Mouse (Mus musculus) neural tube, embryonic 11.5 days (tissue): ENCODE results near the gene Nol4l. TPM values are rescaled to one million over a fixed set of nuclear protein-coding genes. Genes with fewer than 3 reads are reported as not detected.

ENCODE experiments used
- ATAC-seq: fragments of 200-750 bp; cut with Nextera tagmentation; 2 replicates; pipeline ENCODE4 v1.8.0; 2017; ENCODE audit warnings: moderate number of reproducible peaks, mild to moderate bottlenecking, moderate TSS enrichment, moderate library complexity; ENCODE audit not compliant: insufficient read depth, low FRiP score, low TSS enrichment
- DNase-seq: peaks from one replicate; pipeline ENCODE4 v3.0.0-alpha.2; 2015; ENCODE audit warnings: low spot score
- H3K27ac ChIP-seq: fragments of 300-500 bp; sonication (generic); 2 replicates; pipeline ENCODE4 v1.5.1; 2014; ENCODE audit warnings: low read depth, mild to moderate bottlenecking, low read length
- H3K27me3 ChIP-seq: fragments of 300-500 bp; sonication (generic); 2 replicates; pipeline ENCODE4 v1.6.1; 2014; ENCODE audit warnings: mild to moderate bottlenecking, low read length, mixed read lengths; ENCODE audit not compliant: control insufficient read depth, insufficient read depth
- H3K36me3 ChIP-seq: fragments of 300-500 bp; sonication (generic); 2 replicates; pipeline ENCODE4 v1.6.1; 2014; ENCODE audit warnings: mild to moderate bottlenecking, low read length, moderate library complexity, mixed read lengths; ENCODE audit not compliant: control insufficient read depth, insufficient read depth
- H3K4me1 ChIP-seq: fragments of 300-500 bp; sonication (generic); 2 replicates; pipeline ENCODE4 v1.6.1; 2014; ENCODE audit warnings: low read length, mixed read lengths; ENCODE audit not compliant: control insufficient read depth, insufficient read depth
- H3K4me2 ChIP-seq: fragments of 300-500 bp; sonication (generic); 2 replicates; pipeline ENCODE4 v1.6.1; 2014; ENCODE audit warnings: low read depth, mild to moderate bottlenecking, moderate library complexity
- H3K4me3 ChIP-seq: fragments of 300-500 bp; sonication (generic); 2 replicates; pipeline ENCODE4 v1.5.1; 2014; ENCODE audit warnings: low read depth, low read length
- H3K9ac ChIP-seq: fragments of 300-500 bp; sonication (generic); 2 replicates; pipeline ENCODE4 v1.6.1; 2014; ENCODE audit warnings: mild to moderate bottlenecking, low read length
- H3K9me3 ChIP-seq: fragments of 300-500 bp; sonication (generic); 2 replicates; pipeline ENCODE4 v1.6.1; 2016; ENCODE audit warnings: low read length; ENCODE audit not compliant: control insufficient read depth
- WGBS: fragments of 180-500 bp; shearing (Covaris S2); extraction: QIAGEN DNeasy Blood & Tissue Kit; methylation state at CpG from one replicate; pipeline ENCODE4 v1.1.7; 2014; 5-methylcytosine and 5-hydroxymethylcytosine counted together
- polyA plus RNA-seq: library from polyadenylated mRNA; unstranded; fragments of >200 nt; fragmentation: Nextera tagmentation; extraction: Ambion mirVana; gene quantifications from 2 replicates; pipeline ENCODE4 v1.2.1, GENCODE M21; 2014

Gene Nol4l
- polyA plus RNA-seq, 1 experiment from 2014 or later, result 37.5 TPM

DNA sequence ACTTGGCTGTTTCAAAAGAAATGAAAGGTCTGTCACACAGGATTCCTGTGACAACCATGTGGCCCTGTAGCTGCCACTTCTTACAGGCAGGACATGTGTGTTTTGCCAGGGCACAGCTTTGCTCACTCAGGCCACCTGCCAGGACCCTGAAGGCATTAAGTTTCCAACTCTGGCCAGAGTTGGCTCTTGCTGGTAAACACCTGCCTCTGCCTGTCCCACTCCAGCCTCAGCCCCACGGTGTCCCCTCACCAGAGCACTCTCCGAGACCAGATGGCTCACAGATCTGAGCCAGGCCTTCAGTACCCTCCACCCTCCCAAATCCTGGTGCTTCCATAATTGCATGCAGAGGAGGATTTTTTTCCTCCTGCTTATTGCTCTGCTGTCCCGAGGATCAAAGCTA is 58.8 kb downstream of the Nol4l start:
- Histone ChIP-seq H3K4me1 (peaks cover 16% of the 10 kb centered on the region), H3K4me3 (no peak overlapping the region), H3K27me3 (no peaks in the 10 kb centered on the region), H3K9ac (no peak overlapping the region), H3K27ac (no peak overlapping the region), H3K9me3 (no peaks in the 10 kb centered on the region), H3K4me2 (no peak overlapping the region), H3K36me3 (no peaks in the 10 kb centered on the region)
- DNase-seq (no peak), ATAC-seq (no peak)
- 52% methylated on average over 3 of the region's 3 CpGs for WGBS

DNA sequence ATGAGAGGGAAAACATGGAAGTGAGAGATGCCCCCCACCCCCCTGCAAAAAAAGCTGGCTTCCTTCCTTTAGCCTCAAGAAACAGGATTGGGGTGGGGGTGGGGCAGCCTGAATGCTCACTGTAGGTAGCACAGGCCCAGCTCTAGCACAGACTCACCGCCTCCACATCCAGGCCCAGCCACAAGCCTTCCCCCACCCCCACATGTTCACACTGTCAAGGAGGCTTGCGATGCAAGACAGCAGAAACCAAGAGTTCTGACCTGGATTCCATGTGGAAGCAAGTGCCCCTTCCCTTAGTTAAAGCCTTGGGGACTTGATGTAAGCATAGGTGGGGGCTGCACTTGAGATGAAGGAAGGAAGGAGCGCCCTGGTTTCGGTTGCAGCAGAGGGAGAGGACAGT is 60.0 kb downstream of the Nol4l start:
- no peak for DNase-seq
- Histone ChIP-seq H3K27ac (peak overlapping the region; percentile 56; the same call in 1 of the 2 replicates), H3K4me1 (peaks cover 14% of the 10 kb centered on the region), H3K4me3 (no peak overlapping the region), H3K36me3 (no peaks in the 10 kb centered on the region), H3K4me2 (no peak overlapping the region), H3K27me3 (no peaks in the 10 kb centered on the region), H3K9me3 (no peaks in the 10 kb centered on the region), H3K9ac (no peak overlapping the region; the same call in 1 of the 2 replicates)
- WGBS, result 50% methylated on average over 4 of the region's 4 CpGs
- no peak for ATAC-seq

DNA sequence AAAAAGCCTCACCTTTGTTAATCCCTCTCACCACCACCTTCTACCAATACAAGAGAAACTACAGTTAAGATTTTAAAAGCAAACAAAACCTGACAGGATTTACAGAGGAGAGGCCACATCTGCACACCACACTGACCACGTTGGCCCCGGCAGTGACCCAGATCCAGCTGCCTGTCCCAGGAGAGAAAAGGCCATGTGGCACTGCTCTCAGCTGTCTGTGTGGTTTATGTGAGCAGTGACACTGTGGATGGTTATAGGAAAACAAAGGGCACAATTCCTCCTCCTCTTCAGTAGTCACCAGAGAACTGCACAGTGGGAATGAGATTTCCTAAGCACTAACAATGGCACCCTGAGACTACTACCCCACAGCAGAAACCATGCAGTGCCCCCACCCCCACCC is 60.5 kb downstream of the Nol4l start:
- 37% methylated on average over 2 of the region's 2 CpGs for WGBS
- DNase-seq (no peak), ATAC-seq (no peak)
- Histone ChIP-seq H3K4me3 (no peak overlapping the region), H3K36me3 (no peaks in the 10 kb centered on the region), H3K9ac (no peak overlapping the region; the same call in 1 of the 2 replicates), H3K4me1 (peaks cover 13% of the 10 kb centered on the region), H3K4me2 (no peak overlapping the region), H3K9me3 (no peaks in the 10 kb centered on the region), H3K27ac (peak overlapping the region; percentile 56; the same call in 1 of the 2 replicates), H3K27me3 (no peaks in the 10 kb centered on the region)

DNA sequence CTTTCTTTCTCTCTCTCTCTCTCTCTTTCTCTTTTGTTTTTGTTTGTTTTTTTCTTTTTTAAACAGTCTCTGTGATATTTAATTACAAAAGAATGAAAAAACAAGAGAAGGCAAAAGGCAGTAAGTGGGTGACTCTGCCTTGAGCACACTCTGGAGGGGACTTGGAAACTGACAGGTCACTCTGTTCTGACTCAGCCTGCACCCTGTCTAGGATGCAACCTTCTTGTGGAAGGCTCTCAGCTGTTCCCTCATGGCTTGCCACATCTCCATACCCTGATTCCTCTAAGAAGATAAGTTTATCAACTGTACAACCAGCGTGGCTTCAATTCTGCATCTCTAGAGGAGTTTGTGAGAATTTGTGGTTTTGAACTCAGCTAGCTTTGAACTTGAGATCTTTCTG is 62.4 kb downstream of the Nol4l start:
- no peaks in the 10 kb centered on the region for H3K9me3 ChIP-seq

DNA sequence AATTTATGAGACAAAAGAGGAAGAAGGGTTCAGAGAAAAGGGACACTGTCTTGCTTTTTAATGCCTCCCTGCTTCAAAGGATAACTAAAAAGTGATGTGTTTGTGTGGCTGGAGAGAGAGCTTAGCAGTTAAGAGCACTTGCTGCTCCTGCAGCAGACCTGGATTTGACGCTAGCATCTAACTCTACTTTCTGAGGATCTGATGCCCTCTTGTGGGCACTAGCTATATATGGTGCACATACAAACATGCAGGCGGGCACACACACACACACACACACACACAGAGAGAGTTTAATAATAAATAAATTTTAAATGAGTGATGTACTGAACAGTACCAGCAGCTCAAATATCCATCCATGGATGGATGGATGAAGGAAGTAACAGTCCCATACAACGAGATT is 66.5 kb downstream of the Nol4l start:
- H3K4me1 ChIP-seq, result no peaks in the 10 kb centered on the region; the same call in 1 of the 2 replicates
- 76% methylated on average over 3 of the region's 3 CpGs for WGBS
- no peaks in the 10 kb centered on the region for H3K36me3 ChIP-seq
- ATAC-seq (no peak), DNase-seq (no peak)
- no peaks in the 10 kb centered on the region for H3K9me3 ChIP-seq
- H3K4me2 ChIP-seq, result no peak overlapping the region
- H3K9ac ChIP-seq, result no peak overlapping the region
- H3K4me3 ChIP-seq, result no peak overlapping the region
- no peaks in the 10 kb centered on the region for H3K27me3 ChIP-seq
- H3K27ac ChIP-seq, result no peak overlapping the region

More for the DNA sequence above, 62.4 kb downstream of the Nol4l start:
- Histone ChIP-seq H3K27me3 (no peaks in the 10 kb centered on the region), H3K4me2 (no peak overlapping the region), H3K36me3 (no peaks in the 10 kb centered on the region), H3K4me1 (peaks cover 13% of the 10 kb centered on the region), H3K4me3 (no peak overlapping the region), H3K9ac (no peak overlapping the region), H3K27ac (no peak overlapping the region)
- WGBS, result 89% methylated on average over 1 of the region's 1 CpGs
- DNase-seq (no peak), ATAC-seq (no peak)

DNA sequence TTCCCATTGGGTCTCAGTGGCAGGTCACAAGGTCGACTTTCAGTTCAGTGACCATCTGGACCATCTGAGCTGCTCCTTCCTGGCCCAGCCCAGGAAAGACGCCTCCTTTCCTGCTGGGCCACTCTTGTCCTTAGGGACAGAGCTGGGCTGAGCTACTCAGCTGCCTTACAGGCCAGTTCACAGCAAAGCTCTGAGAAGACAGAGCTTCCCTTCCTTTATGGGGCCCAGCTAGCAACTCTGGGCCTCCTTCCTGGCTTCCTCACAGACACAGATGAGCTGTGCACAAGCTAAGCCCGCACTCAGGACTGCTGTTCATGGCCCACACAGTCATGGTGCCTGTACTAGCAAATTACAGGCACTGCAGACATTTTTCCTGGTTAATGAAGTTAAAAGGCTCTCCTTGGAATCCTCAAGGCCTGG is 71.7 kb downstream of the Nol4l start:
- Histone ChIP-seq H3K4me2 (no peak overlapping the region), H3K27ac (peak overlapping the region; percentile 36; the same call in 1 of the 2 replicates), H3K36me3 (no peaks in the 10 kb centered on the region), H3K4me3 (no peak overlapping the region), H3K4me1 (peaks cover 3% of the 10 kb centered on the region; the same call in 1 of the 2 replicates), H3K9me3 (no peaks in the 10 kb centered on the region), H3K27me3 (no peaks in the 10 kb centered on the region), H3K9ac (no peak overlapping the region)
- ATAC-seq (no peak), DNase-seq (no peak)
- 29% methylated on average over 3 of the region's 3 CpGs for WGBS

DNA sequence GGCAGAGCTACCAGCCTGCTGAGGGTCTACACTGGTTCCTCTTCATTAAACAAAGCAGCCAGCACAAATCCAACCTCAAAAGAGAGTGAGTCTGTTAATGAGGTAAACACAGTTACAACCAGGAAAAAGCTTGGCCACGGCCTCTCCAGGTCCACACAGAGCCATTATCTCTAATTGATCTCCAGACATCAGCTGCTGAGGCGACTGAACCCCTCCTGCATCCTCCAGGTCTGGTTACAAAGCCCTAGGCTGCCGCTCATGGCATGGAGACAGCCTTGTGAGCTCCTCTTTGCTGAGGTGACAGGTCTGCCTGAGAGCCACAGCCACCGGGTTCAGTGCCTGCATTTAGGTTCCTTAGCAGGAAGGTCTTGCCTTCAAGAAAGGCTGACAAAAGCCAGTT is 72.3 kb downstream of the Nol4l start:
- peak overlapping the region; percentile 36; the same call in 1 of the 2 replicates for H3K27ac ChIP-seq
- no peak overlapping the region for H3K4me2 ChIP-seq
- H3K9ac ChIP-seq, result no peak overlapping the region
- H3K4me1 ChIP-seq, result peaks cover 3% of the 10 kb centered on the region; the same call in 1 of the 2 replicates
- no peak overlapping the region for H3K4me3 ChIP-seq
- H3K9me3 ChIP-seq, result no peaks in the 10 kb centered on the region
- no peaks in the 10 kb centered on the region for H3K36me3 ChIP-seq
- no peaks in the 10 kb centered on the region for H3K27me3 ChIP-seq
- no peak for DNase-seq
- WGBS, result 14% methylated on average over 4 of the region's 4 CpGs
- ATAC-seq, result no peak

DNA sequence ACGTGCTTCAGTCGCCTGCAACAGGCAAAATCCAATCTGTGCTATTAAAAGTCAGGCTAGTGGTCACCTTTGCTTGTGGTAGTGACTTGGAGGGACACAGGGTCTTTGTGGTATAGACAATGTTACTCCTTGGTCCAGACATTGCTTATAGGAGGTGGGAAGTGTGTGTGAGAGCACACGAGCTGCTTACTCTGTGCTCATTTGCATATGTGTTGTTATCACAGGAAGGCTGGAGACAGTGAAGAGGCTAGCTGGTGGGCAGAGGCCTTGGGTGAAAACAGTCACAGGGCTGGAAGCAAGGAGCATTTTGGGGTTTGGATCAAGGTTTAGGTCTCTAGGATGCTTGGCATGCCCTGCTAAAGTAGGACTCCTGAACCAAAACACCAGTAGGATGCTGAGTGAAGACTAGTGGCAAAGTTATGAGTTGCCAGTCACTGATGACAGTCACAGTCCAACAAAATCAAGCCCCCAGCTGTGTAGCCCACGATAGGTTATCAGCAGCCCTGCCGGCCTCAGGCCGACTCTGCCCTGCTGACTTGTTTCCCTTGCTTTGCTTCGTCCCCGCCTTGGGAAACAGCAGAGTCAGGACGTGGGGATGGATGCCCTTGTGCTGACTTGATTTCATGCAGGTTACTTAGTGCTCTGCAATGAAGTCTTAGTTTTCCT is 74.8 kb downstream of the Nol4l start:
- H3K4me1 ChIP-seq, result peaks cover 3% of the 10 kb centered on the region; the same call in 1 of the 2 replicates
- no peak overlapping the region for H3K4me2 ChIP-seq
- H3K27me3 ChIP-seq, result no peaks in the 10 kb centered on the region
- no peaks in the 10 kb centered on the region for H3K9me3 ChIP-seq
- no peak for DNase-seq
- H3K27ac ChIP-seq, result no peak overlapping the region
- no peaks in the 10 kb centered on the region for H3K36me3 ChIP-seq
- H3K4me3 ChIP-seq, result no peak overlapping the region
- ATAC-seq, result no peak
- no peak overlapping the region for H3K9ac ChIP-seq
- WGBS, result 63% methylated on average over 9 of the region's 9 CpGs
